In genomic region chr1:78216509-78217141, GRCm38 (mm10) we compare ENCODE assay signal across 9 mouse cellular contexts. TPM values are rescaled to one million over a fixed set of nuclear protein-coding genes. Genes with fewer than 3 reads are reported as not detected.
A peak's percentile ranks its signal among the peaks of the same experiment; 100 is the strongest.
DNase-seq lines count a peak whose midpoint lies in the region; ATAC-seq and TF ChIP-seq lines count a peak whose summit lies in the region.
"Had no signal": no experiment of that assay in that cellular context is flagged by ENCODE, and none has a peak within 500 bp of the region (broad histone marks: within the 10 kb centered on the region; RNA-seq: fewer than 3 reads in every experiment).

No protein-coding gene starts in this region.

- peak overlapping the region; percentile 73 for H3K4me2 ChIP-seq in forebrain, embryonic 11.5 days (ENCODE audit: low read depth, low read length, severe bottlenecking)
- peak overlapping the region; percentile 97 for H3K4me2 ChIP-seq in limb, embryonic 14.5 days (replicated peaks; ENCODE audit: low read depth, low read length, severe bottlenecking)
- H3K4me2 ChIP-seq in stomach, embryonic 16.5 days (ENCODE audit: low read depth, low read length): peak overlapping the region; percentile 98

- no peak for TF ChIP-seq POLR2A in limb, embryonic 14.5 days (IDR thresholded peaks at IDR 0.05; ENCODE audit: borderline replicate concordance, extremely low read depth, insufficient read depth, insufficient read length)

- H3ac ChIP-seq in C2C12 (ENCODE audit: control insufficient read depth, insufficient read length, low read depth): peak overlapping the region; percentile 83

- no peaks in the 10 kb centered on the region for H3K36me3 ChIP-seq in C2C12 (ENCODE audit: control insufficient read depth, insufficient read depth)
- H3K36me3 ChIP-seq in forebrain, embryonic 11.5 days (ENCODE audit: control insufficient read depth, insufficient read depth, low read length): no peaks in the 10 kb centered on the region
- H3K36me3 ChIP-seq in limb, embryonic 14.5 days (ENCODE audit: control insufficient read depth, insufficient read depth, low read length): no peaks in the 10 kb centered on the region
- H3K36me3 ChIP-seq in stomach, embryonic 16.5 days (ENCODE audit: control insufficient read depth, insufficient read depth, low read length): no peaks in the 10 kb centered on the region

- no peaks in the 10 kb centered on the region for H3K27me3 ChIP-seq in C2C12 (ENCODE audit: control insufficient read depth, insufficient read depth, insufficient read length)
- H3K27me3 ChIP-seq in forebrain, embryonic 11.5 days (ENCODE audit: control insufficient read depth, insufficient read depth, low read length): peaks cover 90% of the 10 kb centered on the region
- peaks cover 88% of the 10 kb centered on the region for H3K27me3 ChIP-seq in limb, embryonic 14.5 days (ENCODE audit: control insufficient read depth, insufficient read depth, low read length)
- peaks cover 92% of the 10 kb centered on the region for H3K27me3 ChIP-seq in stomach, embryonic 16.5 days (ENCODE audit: control insufficient read depth, insufficient read depth, low read length)

- peak overlapping the region; percentile 21 for H3K4me3 ChIP-seq in C2C12 (ENCODE audit: insufficient read depth, poor library complexity, severe bottlenecking)
- H3K4me3 ChIP-seq in forebrain, embryonic 11.5 days (ENCODE audit: low read depth, low read length): peak overlapping the region; percentile 43
- H3K4me3 ChIP-seq in limb, embryonic 14.5 days (replicated peaks; ENCODE audit: low read length): peak overlapping the region; percentile 61
- peak overlapping the region; percentile 49 for H3K4me3 ChIP-seq in stomach, embryonic 16.5 days (replicated peaks; ENCODE audit: low read length)

- H3K79me3 ChIP-seq in C2C12 (ENCODE audit: low read depth): no peaks in the 10 kb centered on the region

- WGBS in forebrain, embryonic 11.5 days: under 1% methylated on average over 64 of the region's 79 CpGs
- WGBS in limb, embryonic 14.5 days: 0% methylated on average over 18 of the region's 79 CpGs
- WGBS in stomach, embryonic 16.5 days: under 1% methylated on average over 67 of the region's 79 CpGs

- 0 out of 2 replicates have a peak, but pooled peaks have one; percentile 42 for ATAC-seq in forebrain, embryonic 11.5 days (replicated peaks; ENCODE audit: low FRiP score)
- no peak for ATAC-seq in limb, embryonic 14.5 days (ENCODE audit: low FRiP score, low read depth)
- no peak for ATAC-seq in stomach, embryonic 16.5 days (ENCODE audit: insufficient read depth, low FRiP score)
- no peak for ATAC-seq in activated CD4-positive, CD25-positive, alpha-beta regulatory T cell, adult 4 months

- peak; percentile 9 for DNase-seq in cerebellum, adult 9-11 months
- no peak for DNase-seq in cerebellum, postnatal 4 days (ENCODE audit: low spot score in 2 of 2)
- peak; percentile 72 for DNase-seq in forebrain, embryonic 11.5 days (ENCODE audit: low spot score)
- DNase-seq in limb, embryonic 14.5 days (ENCODE audit: low spot score): no peak
- DNase-seq in spleen, postnatal 10 days (ENCODE audit: low spot score in 2 of 2): no peak

- no peaks in the 10 kb centered on the region for H3K9me3 ChIP-seq in forebrain, embryonic 11.5 days (ENCODE audit: control insufficient read depth, low read length)
- no peaks in the 10 kb centered on the region for H3K9me3 ChIP-seq in limb, embryonic 14.5 days (ENCODE audit: control insufficient read depth, low read length)
- no peaks in the 10 kb centered on the region for H3K9me3 ChIP-seq in stomach, embryonic 16.5 days (replicated peaks; ENCODE audit: control insufficient read depth, low read length)

- H3K9ac ChIP-seq in forebrain, embryonic 11.5 days (ENCODE audit: low read length): 0 out of 2 replicates have a peak overlapping the region, but pooled peaks have one; percentile 14
- peak overlapping the region; percentile 54 for H3K9ac ChIP-seq in limb, embryonic 14.5 days (ENCODE audit: low read depth, low read length, severe bottlenecking)
- H3K9ac ChIP-seq in stomach, embryonic 16.5 days (ENCODE audit: low read length): peak overlapping the region; percentile 64

- peaks cover 8% of the 10 kb centered on the region; the same call in 1 of the 2 replicates for H3K4me1 ChIP-seq in forebrain, embryonic 11.5 days (replicated peaks; ENCODE audit: control insufficient read depth, insufficient read depth, low read length)
- peaks cover 11% of the 10 kb centered on the region; the same call in 1 of the 2 replicates for H3K4me1 ChIP-seq in limb, embryonic 14.5 days (ENCODE audit: control insufficient read depth, insufficient read depth, low read length)
- H3K4me1 ChIP-seq in stomach, embryonic 16.5 days (ENCODE audit: control insufficient read depth, insufficient read depth, low read length): peaks cover 21% of the 10 kb centered on the region

- TF ChIP-seq CTCF in C2C12 (IDR thresholded peaks at IDR 0.05; ENCODE audit: control insufficient read depth, insufficient read depth, insufficient read length): no peak

- no peaks in the 10 kb centered on the region for H3K79me2 ChIP-seq in C2C12 (ENCODE audit: control insufficient read depth, insufficient read depth)

- H3K27ac ChIP-seq in forebrain, embryonic 11.5 days (ENCODE audit: low read depth, low read length): no peak overlapping the region
- no peak overlapping the region for H3K27ac ChIP-seq in limb, embryonic 14.5 days (replicated peaks; ENCODE audit: low read depth, low read length)
- no peak overlapping the region for H3K27ac ChIP-seq in stomach, embryonic 16.5 days (ENCODE audit: low read length)

TF ChIP-seq in C2C12, 6 proteins besides CTCF, POLR2A, EP300 and RAD21:
- no peak for TF ChIP-seq MYOD1 (IDR thresholded peaks at IDR 0.05; ENCODE audit: control insufficient read depth, insufficient read length, low read depth)
- TF ChIP-seq MAX (IDR thresholded peaks at IDR 0.05): no peak
- TF ChIP-seq USF1 (IDR thresholded peaks at IDR 0.05; ENCODE audit: low read depth): no peak
- no peak for TF ChIP-seq CEBPB (IDR thresholded peaks at IDR 0.05; ENCODE audit: low read depth)
TF ChIP-seq in C2C12: peak in this region for 0.

RNA-seq across cellular contexts. Expression of gene Pax3, which starts 19.7 kb away (rescaled TPM):
- polyA plus RNA-seq in C2C12 (2012; fragmentation: generic; extraction: Trizol): 0.23 TPM
- polyA plus RNA-seq in forebrain, embryonic 11.5 days (2014; fragmentation: Nextera tagmentation; extraction: Ambion mirVana): 4.4 and 4.7 TPM in 2 replicates
- 0.54 and 0.69 TPM in 2 replicates for polyA plus RNA-seq in limb, embryonic 14.5 days (2012; rRNA removed)
- polyA plus RNA-seq in limb, embryonic 14.5 days (2014; fragmentation: Nextera tagmentation; extraction: Ambion mirVana): 0.97 and 0.99 TPM in 2 replicates
- polyA plus RNA-seq in stomach, embryonic 16.5 days (2015; fragmentation: Nextera tagmentation; extraction: Ambion mirVana): 0.09 and 0.12 TPM in 2 replicates
- under 1 TPM in 1 of 2 experiments, not detected in 1; 0.17 TPM for polyA plus RNA-seq in activated CD4-positive, CD25-positive, alpha-beta regulatory T cell, adult 4 months (2017; shearing (Covaris generic))
- polyA plus RNA-seq: gonadal fat pad, adult 2 months had no signal

Comparison
In these comparisons a context has a peak if more than half of its experiments do, and no peak if none do; other contexts are left out.
1. DNase-seq: peak in cerebellum, adult 9-11 months (single experiment) and forebrain, embryonic 11.5 days (single experiment); none in cerebellum, postnatal 4 days (0 of 2), limb, embryonic 14.5 days (single experiment) and spleen, postnatal 10 days (0 of 2).
2. H3K9ac ChIP-seq: peak in every context shown above with its lines; median percentile 64 in stomach, embryonic 16.5 days; 54 in limb, embryonic 14.5 days; 14 in forebrain, embryonic 11.5 days.
3. Peak in every context shown above with its lines, with median percentiles within 50 percentile points of each other: H3K4me3 ChIP-seq and H3K4me2 ChIP-seq.